Mouse (Mus musculus): ENCODE results near the gene Hoxa11. TPM values are rescaled to one million over a fixed set of nuclear protein-coding genes. Genes with fewer than 3 reads are reported as not detected.

The Hoxa11 gene
- polyA plus RNA-seq, 1 experiment from 2014 or later: not detected

- Histone ChIP-seq H3K27me3 (ENCODE audit: low read depth, poor library complexity, severe bottlenecking) (peaks cover 100% of the 10 kb centered on the region), H3K4me1 (no peaks in the 10 kb centered on the region), H3K27ac (replicated peaks) (no peak overlapping the region), H3K9me3 (replicated peaks) (no peaks in the 10 kb centered on the region), H3K36me3 (no peaks in the 10 kb centered on the region), H3K4me3 (no peak overlapping the region)
- 3% methylated on average over 22 of the region's 22 CpGs for WGBS
- DNase-seq (ENCODE audit: low spot score): peak; percentile 34
These were observed 27.4 kb upstream of the Hoxa11 start for GRCm38 (mm10) chr6:52272766-52273655.

GRCm38 (mm10) chr6:52270494-52271480 lies 25.2 kb upstream of the Hoxa11 start:
- DNase-seq (ENCODE audit: low spot score): peak; percentile 73
- Histone ChIP-seq H3K4me3 (no peak overlapping the region), H3K9me3 (replicated peaks) (no peaks in the 10 kb centered on the region), H3K36me3 (no peaks in the 10 kb centered on the region), H3K27me3 (ENCODE audit: low read depth, poor library complexity, severe bottlenecking) (peaks cover 100% of the 10 kb centered on the region), H3K27ac (replicated peaks) (no peak overlapping the region), H3K4me1 (no peaks in the 10 kb centered on the region)
- 5% methylated on average over 23 of the region's 23 CpGs for WGBS

- 2% methylated on average over 3 of the region's 3 CpGs for WGBS
- no peak overlapping the region for H3K27ac ChIP-seq (replicated peaks)
- DNase-seq (ENCODE audit: low spot score): no peak
- peaks cover 100% of the 10 kb centered on the region for H3K27me3 ChIP-seq (ENCODE audit: low read depth, poor library complexity, severe bottlenecking)
- no peaks in the 10 kb centered on the region for H3K4me1 ChIP-seq
- H3K4me3 ChIP-seq: no peak overlapping the region
- no peaks in the 10 kb centered on the region for H3K36me3 ChIP-seq
- H3K9me3 ChIP-seq (replicated peaks): no peaks in the 10 kb centered on the region
These were observed 23.1 kb upstream of the Hoxa11 start for GRCm38 (mm10) chr6:52268756-52269155.

GRCm38 (mm10) chr6:52268341-52268740 lies 22.7 kb upstream of the Hoxa11 start:
- Histone ChIP-seq H3K4me1 (no peaks in the 10 kb centered on the region), H3K36me3 (no peaks in the 10 kb centered on the region), H3K27me3 (ENCODE audit: low read depth, poor library complexity, severe bottlenecking) (peaks cover 100% of the 10 kb centered on the region), H3K9me3 (replicated peaks) (no peaks in the 10 kb centered on the region), H3K27ac (replicated peaks) (no peak overlapping the region), H3K4me3 (no peak overlapping the region)
- WGBS: 1% methylated on average over 7 of the region's 7 CpGs
- DNase-seq (ENCODE audit: low spot score): peak; percentile 28

- Histone ChIP-seq H3K9me3 (replicated peaks) (no peaks in the 10 kb centered on the region), H3K27me3 (ENCODE audit: low read depth, poor library complexity, severe bottlenecking) (peaks cover 100% of the 10 kb centered on the region), H3K4me3 (no peak overlapping the region), H3K27ac (replicated peaks) (no peak overlapping the region), H3K4me1 (no peaks in the 10 kb centered on the region), H3K36me3 (no peaks in the 10 kb centered on the region)
- no peak for DNase-seq (ENCODE audit: low spot score)
- WGBS: 5% methylated on average over 3 of the region's 3 CpGs
These were observed 22.1 kb upstream of the Hoxa11 start for GRCm38 (mm10) chr6:52267691-52268090.

- Histone ChIP-seq H3K4me1 (no peaks in the 10 kb centered on the region), H3K4me3 (no peak overlapping the region), H3K27ac (replicated peaks) (no peak overlapping the region), H3K9me3 (replicated peaks) (no peaks in the 10 kb centered on the region), H3K27me3 (ENCODE audit: low read depth, poor library complexity, severe bottlenecking) (peaks cover 100% of the 10 kb centered on the region), H3K36me3 (no peaks in the 10 kb centered on the region)
- DNase-seq (ENCODE audit: low spot score): no peak
- 20% methylated on average over 5 of the region's 5 CpGs for WGBS
These were observed 21.6 kb upstream of the Hoxa11 start for GRCm38 (mm10) chr6:52267221-52267620.

GRCm38 (mm10) chr6:52266666-52266985 lies 21.0 kb upstream of the Hoxa11 start:
- WGBS: 2% methylated on average over 9 of the region's 9 CpGs
- no peaks in the 10 kb centered on the region for H3K9me3 ChIP-seq (replicated peaks)
- peaks cover 100% of the 10 kb centered on the region for H3K27me3 ChIP-seq (ENCODE audit: low read depth, poor library complexity, severe bottlenecking)
- H3K4me1 ChIP-seq: no peaks in the 10 kb centered on the region
- no peak overlapping the region for H3K4me3 ChIP-seq
- no peak overlapping the region for H3K27ac ChIP-seq (replicated peaks)
- H3K36me3 ChIP-seq: no peaks in the 10 kb centered on the region
- no peak for DNase-seq (ENCODE audit: low spot score)

GRCm38 (mm10) chr6:52265913-52266665 lies 20.5 kb upstream of the Hoxa11 start:
- 1% methylated on average over 19 of the region's 19 CpGs for WGBS
- no peaks in the 10 kb centered on the region for H3K9me3 ChIP-seq (replicated peaks)

GRCm38 (mm10) chr6:52265306-52265912 lies 19.8 kb upstream of the Hoxa11 start:
- DNase-seq (ENCODE audit: low spot score): peak; percentile 51
- peaks cover 8% of the 10 kb centered on the region for H3K4me1 ChIP-seq
- peaks cover 100% of the 10 kb centered on the region for H3K27me3 ChIP-seq (ENCODE audit: low read depth, poor library complexity, severe bottlenecking)
- H3K27ac ChIP-seq (replicated peaks): no peak overlapping the region
- whole genome bisulfite sequencing: 2% methylated on average over 18 of the region's 18 CpGs
- no peaks in the 10 kb centered on the region for H3K36me3 ChIP-seq
- H3K4me3 ChIP-seq: no peak overlapping the region
- H3K9me3 ChIP-seq (replicated peaks): no peaks in the 10 kb centered on the region

More at GRCm38 (mm10) chr6:52265913-52266665, 20.5 kb upstream of the Hoxa11 start:
- Histone ChIP-seq H3K4me1 (peaks cover 1% of the 10 kb centered on the region; the same call in 1 of the 2 replicates), H3K27me3 (ENCODE audit: low read depth, poor library complexity, severe bottlenecking) (peaks cover 100% of the 10 kb centered on the region), H3K27ac (replicated peaks) (no peak overlapping the region), H3K4me3 (no peak overlapping the region), H3K36me3 (no peaks in the 10 kb centered on the region)
- DNase-seq (ENCODE audit: low spot score): peak; percentile 55

- Histone ChIP-seq H3K27ac (replicated peaks) (no peak overlapping the region), H3K4me1 (peaks cover 15% of the 10 kb centered on the region), H3K4me3 (no peak overlapping the region), H3K36me3 (no peaks in the 10 kb centered on the region), H3K27me3 (ENCODE audit: low read depth, poor library complexity, severe bottlenecking) (peaks cover 100% of the 10 kb centered on the region), H3K9me3 (replicated peaks) (no peaks in the 10 kb centered on the region)
- peak; percentile 43 for DNase-seq (ENCODE audit: low spot score)
- 2% methylated on average over 5 of the region's 5 CpGs for WGBS
These were observed 18.6 kb upstream of the Hoxa11 start for GRCm38 (mm10) chr6:52264106-52264790.

GRCm38 (mm10) chr6:52263321-52263585 lies 17.6 kb upstream of the Hoxa11 start:
- H3K27ac ChIP-seq (replicated peaks): no peak overlapping the region

More at GRCm38 (mm10) chr6:52263321-52263585, 17.6 kb upstream of the Hoxa11 start:
- Histone ChIP-seq H3K4me1 (peaks cover 15% of the 10 kb centered on the region), H3K4me3 (no peak overlapping the region), H3K36me3 (no peaks in the 10 kb centered on the region), H3K27me3 (ENCODE audit: low read depth, poor library complexity, severe bottlenecking) (peaks cover 100% of the 10 kb centered on the region), H3K9me3 (replicated peaks) (no peaks in the 10 kb centered on the region)
- no peak for DNase-seq (ENCODE audit: low spot score)
- WGBS: 1% methylated on average over 6 of the region's 6 CpGs

All from midbrain, embryonic 10.5 days (tissue).